ENCODE assay signal across 9 mouse cellular contexts in genomic region chr10:127694636-127695035, GRCm38 (mm10). TPM values are rescaled to one million over a fixed set of nuclear protein-coding genes. Genes with fewer than 3 reads are reported as not detected.
DNase-seq lines count a peak whose midpoint lies in the region; ATAC-seq and TF ChIP-seq lines count a peak whose summit lies in the region.
"Had no signal": no experiment of that assay in that cellular context is flagged by ENCODE, and none has a peak within 500 bp of the region (broad histone marks: within the 10 kb centered on the region; RNA-seq: fewer than 3 reads in every experiment).

No protein-coding gene starts in this region.

- H3K27ac ChIP-seq in forebrain, embryonic 14.5 days (ENCODE audit: low read depth, low read length) = no peak overlapping the region
- H3K27ac ChIP-seq in forebrain, embryonic 15.5 days (replicated peaks) = no peak overlapping the region
- no peak overlapping the region for H3K27ac ChIP-seq in embryonic facial prominence, embryonic 14.5 days (replicated peaks; ENCODE audit: low read depth, low read length)
- no peak overlapping the region for H3K27ac ChIP-seq in midbrain, postnatal 0 days (ENCODE audit: low read depth, low read length)
- H3K27ac ChIP-seq: midbrain, embryonic 12.5 days had no signal

- no peak overlapping the region for H3K4me3 ChIP-seq in forebrain, embryonic 14.5 days (ENCODE audit: low read depth, low read length)
- H3K4me3 ChIP-seq in forebrain, embryonic 15.5 days = no peak overlapping the region
- no peak overlapping the region for H3K4me3 ChIP-seq in embryonic facial prominence, embryonic 14.5 days (ENCODE audit: low read depth, low read length)
- H3K4me3 ChIP-seq in midbrain, postnatal 0 days (ENCODE audit: low read depth, low read length) = no peak overlapping the region
- H3K4me3 ChIP-seq: midbrain, embryonic 12.5 days had no signal

- no peak for ATAC-seq in forebrain, embryonic 14.5 days
- ATAC-seq in forebrain, embryonic 15.5 days (replicated peaks) = no peak
- ATAC-seq in embryonic facial prominence, embryonic 14.5 days (ENCODE audit: low read depth) = no peak
- no peak for ATAC-seq in midbrain, postnatal 0 days (ENCODE audit: low FRiP score)

- H3K9ac ChIP-seq in forebrain, embryonic 14.5 days (ENCODE audit: low read length) = no peak overlapping the region
- H3K9ac ChIP-seq in forebrain, embryonic 15.5 days (replicated peaks) = no peak overlapping the region
- no peak overlapping the region for H3K9ac ChIP-seq in embryonic facial prominence, embryonic 14.5 days (ENCODE audit: low read depth, low read length)
- no peak overlapping the region for H3K9ac ChIP-seq in midbrain, postnatal 0 days (replicated peaks; ENCODE audit: low read length, poor library complexity, severe bottlenecking)
- H3K9ac ChIP-seq: midbrain, embryonic 12.5 days had no signal

- intact Hi-C loops in left cerebral cortex, postnatal 36 days (cut with DNase I) = loop anchor here (2.0 to 10.0 kb wide), 3 partner anchors 44 to 310 kb away; partner anchors contain the start of genes Hsd17b6 and Zbtb39

- no peaks in the 10 kb centered on the region for H3K4me1 ChIP-seq in forebrain, embryonic 14.5 days (ENCODE audit: control insufficient read depth, insufficient read depth, low read length)
- no peaks in the 10 kb centered on the region for H3K4me1 ChIP-seq in forebrain, embryonic 15.5 days
- H3K4me1 ChIP-seq in embryonic facial prominence, embryonic 14.5 days (ENCODE audit: control insufficient read depth, insufficient read depth, low read length) = no peaks in the 10 kb centered on the region
- no peaks in the 10 kb centered on the region for H3K4me1 ChIP-seq in midbrain, postnatal 0 days (ENCODE audit: insufficient read depth, low read length)
- H3K4me1 ChIP-seq: midbrain, embryonic 12.5 days had no signal

- TF ChIP-seq CTCF in midbrain, postnatal 0 days (IDR thresholded peaks at IDR 0.05) = peak; percentile 90

- H3K27me3 ChIP-seq in forebrain, embryonic 14.5 days (replicated peaks; ENCODE audit: control insufficient read depth, insufficient read depth, low read length) = no peaks in the 10 kb centered on the region
- no peaks in the 10 kb centered on the region for H3K27me3 ChIP-seq in forebrain, embryonic 15.5 days
- no peaks in the 10 kb centered on the region for H3K27me3 ChIP-seq in embryonic facial prominence, embryonic 14.5 days (replicated peaks; ENCODE audit: control insufficient read depth, insufficient read depth, low read length)
- H3K27me3 ChIP-seq in midbrain, postnatal 0 days (ENCODE audit: insufficient read depth, low read length) = no peaks in the 10 kb centered on the region
- H3K27me3 ChIP-seq: midbrain, embryonic 12.5 days had no signal

- H3K4me2 ChIP-seq in forebrain, embryonic 14.5 days (ENCODE audit: low read length) = no peak overlapping the region
- no peak overlapping the region for H3K4me2 ChIP-seq in forebrain, embryonic 15.5 days (replicated peaks)
- no peak overlapping the region for H3K4me2 ChIP-seq in embryonic facial prominence, embryonic 14.5 days (ENCODE audit: low read depth, low read length)
- no peak overlapping the region for H3K4me2 ChIP-seq in midbrain, postnatal 0 days (ENCODE audit: low read depth, low read length, poor library complexity, severe bottlenecking)
- H3K4me2 ChIP-seq: midbrain, embryonic 12.5 days had no signal

- peak; percentile 68 for DNase-seq in forebrain, embryonic 14.5 days (ENCODE audit: low spot score)
- peak; percentile 12 for DNase-seq in right cerebral cortex, adult 18-20 months
- no peak for DNase-seq in right cerebral cortex, postnatal 36 days (ENCODE audit: low spot score in 2 of 2)
- DNase-seq in embryonic facial prominence, embryonic 14.5 days (ENCODE audit: low spot score) = peak; percentile 26
- peak; percentile 57 for DNase-seq in midbrain, postnatal 0 days (ENCODE audit: low spot score)
- no peak for DNase-seq in left cerebral cortex, postnatal 36 days (ENCODE audit: low spot score in 2 of 2)
- no peak for DNase-seq in adrenal gland, postnatal 14 days

- H3K9me3 ChIP-seq in forebrain, embryonic 14.5 days (replicated peaks; ENCODE audit: control insufficient read depth, low read length) = no peaks in the 10 kb centered on the region
- H3K9me3 ChIP-seq in forebrain, embryonic 15.5 days = no peaks in the 10 kb centered on the region
- H3K9me3 ChIP-seq in embryonic facial prominence, embryonic 14.5 days (ENCODE audit: control insufficient read depth, low read length) = no peaks in the 10 kb centered on the region
- H3K9me3 ChIP-seq in midbrain, postnatal 0 days (ENCODE audit: low read length) = no peaks in the 10 kb centered on the region
- H3K9me3 ChIP-seq: midbrain, embryonic 12.5 days had no signal

- H3K36me3 ChIP-seq in forebrain, embryonic 14.5 days (ENCODE audit: control insufficient read depth, insufficient read depth, low read length) = peaks cover 43% of the 10 kb centered on the region
- peaks cover 9% of the 10 kb centered on the region for H3K36me3 ChIP-seq in forebrain, embryonic 15.5 days
- peaks cover 60% of the 10 kb centered on the region for H3K36me3 ChIP-seq in embryonic facial prominence, embryonic 14.5 days (ENCODE audit: control insufficient read depth, insufficient read depth, low read length)
- peaks cover 12% of the 10 kb centered on the region for H3K36me3 ChIP-seq in midbrain, postnatal 0 days (ENCODE audit: insufficient read depth, low read length)

- WGBS in forebrain, embryonic 14.5 days = 60% methylated on average over 2 of the region's 2 CpGs
- 53% methylated on average over 2 of the region's 2 CpGs for WGBS in forebrain, embryonic 15.5 days
- WGBS in embryonic facial prominence, embryonic 14.5 days = 54% methylated on average over 2 of the region's 2 CpGs
- WGBS in midbrain, postnatal 0 days = 53% methylated on average over 2 of the region's 2 CpGs

RNA-seq across cellular contexts. Expression of gene Myo1a, which starts 10.3 kb away (rescaled TPM):
- polyA plus RNA-seq in forebrain, embryonic 14.5 days (2014; fragmentation: Nextera tagmentation; extraction: Ambion mirVana) = 0.67 and 1.3 TPM in 2 replicates
- polyA plus RNA-seq in forebrain, embryonic 15.5 days (2015; fragmentation: Nextera tagmentation; extraction: Ambion mirVana) = 0.87 and 1.1 TPM in 2 replicates
- 0.75 and 1.2 TPM in 2 replicates for polyA plus RNA-seq in embryonic facial prominence, embryonic 14.5 days (2014; fragmentation: Nextera tagmentation; extraction: Ambion mirVana)
- 0.57 and 0.77 TPM in 2 replicates for total RNA-seq in midbrain, postnatal 0 days (2014; rRNA removed)
- polyA plus RNA-seq in midbrain, postnatal 0 days (2015; fragmentation: Nextera tagmentation; extraction: Ambion mirVana) = 0.13 and 0.15 TPM in 2 replicates
- under 1 TPM; 0.49 to 0.59 TPM for total RNA-seq in left cerebral cortex, postnatal 36 days (2021)
- 1.5 and 1.9 TPM in 2 replicates for total RNA-seq in adrenal gland, postnatal 14 days (2021)

RNA-seq across cellular contexts. Expression of gene Nab2, which starts 26.3 kb away (rescaled TPM):
- 1.8 and 1.9 TPM in 2 replicates for polyA plus RNA-seq in forebrain, embryonic 14.5 days (2014; fragmentation: Nextera tagmentation; extraction: Ambion mirVana)
- polyA plus RNA-seq in forebrain, embryonic 15.5 days (2015; fragmentation: Nextera tagmentation; extraction: Ambion mirVana) = 2.9 and 3.9 TPM in 2 replicates
- 15.2 and 16.1 TPM in 2 replicates for polyA plus RNA-seq in embryonic facial prominence, embryonic 14.5 days (2014; fragmentation: Nextera tagmentation; extraction: Ambion mirVana)
- total RNA-seq in midbrain, postnatal 0 days (2014; rRNA removed) = 4.8 and 5.6 TPM in 2 replicates
- 1.4 and 1.6 TPM in 2 replicates for polyA plus RNA-seq in midbrain, postnatal 0 days (2015; fragmentation: Nextera tagmentation; extraction: Ambion mirVana)
- 10 to 100 TPM; 39.7 to 40.5 TPM for total RNA-seq in left cerebral cortex, postnatal 36 days (2021)
- 23.7 and 24.6 TPM in 2 replicates for total RNA-seq in adrenal gland, postnatal 14 days (2021)

RNA-seq across cellular contexts. Expression of gene Nemp1, which starts 27.9 kb away (rescaled TPM):
- 5.8 TPM in 2 replicates for polyA plus RNA-seq in forebrain, embryonic 14.5 days (2014; fragmentation: Nextera tagmentation; extraction: Ambion mirVana)
- polyA plus RNA-seq in forebrain, embryonic 15.5 days (2015; fragmentation: Nextera tagmentation; extraction: Ambion mirVana) = 4.8 and 5.8 TPM in 2 replicates
- 10.5 and 11.2 TPM in 2 replicates for polyA plus RNA-seq in embryonic facial prominence, embryonic 14.5 days (2014; fragmentation: Nextera tagmentation; extraction: Ambion mirVana)
- total RNA-seq in midbrain, postnatal 0 days (2014; rRNA removed) = 3.2 and 3.7 TPM in 2 replicates
- polyA plus RNA-seq in midbrain, postnatal 0 days (2015; fragmentation: Nextera tagmentation; extraction: Ambion mirVana) = 1.4 and 1.7 TPM in 2 replicates
- 1 to 10 TPM; 3.5 to 3.9 TPM for total RNA-seq in left cerebral cortex, postnatal 36 days (2021)
- 9.2 and 9.4 TPM in 2 replicates for total RNA-seq in adrenal gland, postnatal 14 days (2021)

RNA-seq across cellular contexts. Expression of gene Tac2, which starts 29.6 kb away (rescaled TPM):
- 2.6 and 5.6 TPM in 2 replicates for polyA plus RNA-seq in forebrain, embryonic 14.5 days (2014; fragmentation: Nextera tagmentation; extraction: Ambion mirVana)
- 4.5 and 6.6 TPM in 2 replicates for polyA plus RNA-seq in forebrain, embryonic 15.5 days (2015; fragmentation: Nextera tagmentation; extraction: Ambion mirVana)
- 0.54 TPM in 1 of 2 replicates, not detected in the other for polyA plus RNA-seq in embryonic facial prominence, embryonic 14.5 days (2014; fragmentation: Nextera tagmentation; extraction: Ambion mirVana)
- total RNA-seq in midbrain, postnatal 0 days (2014; rRNA removed) = 0.27 TPM in 1 of 2 replicates, not detected in the other
- 2.0 and 4.5 TPM in 2 replicates for polyA plus RNA-seq in midbrain, postnatal 0 days (2015; fragmentation: Nextera tagmentation; extraction: Ambion mirVana)
- 10 to 100 TPM; 15.5 to 17.5 TPM for total RNA-seq in left cerebral cortex, postnatal 36 days (2021)
- not detected in 2 replicates for total RNA-seq in adrenal gland, postnatal 14 days (2021)
- polyA plus RNA-seq: midbrain, embryonic 12.5 days had no signal

RNA-seq across cellular contexts. Expression of gene Zbtb39, which starts 44.7 kb away (rescaled TPM):
- polyA plus RNA-seq in forebrain, embryonic 14.5 days (2014; fragmentation: Nextera tagmentation; extraction: Ambion mirVana) = 4.5 and 5.0 TPM in 2 replicates
- polyA plus RNA-seq in forebrain, embryonic 15.5 days (2015; fragmentation: Nextera tagmentation; extraction: Ambion mirVana) = 4.0 and 4.1 TPM in 2 replicates
- 3.1 and 3.7 TPM in 2 replicates for polyA plus RNA-seq in embryonic facial prominence, embryonic 14.5 days (2014; fragmentation: Nextera tagmentation; extraction: Ambion mirVana)
- total RNA-seq in midbrain, postnatal 0 days (2014; rRNA removed) = 13.6 and 15.2 TPM in 2 replicates
- polyA plus RNA-seq in midbrain, postnatal 0 days (2015; fragmentation: Nextera tagmentation; extraction: Ambion mirVana) = 3.0 and 3.1 TPM in 2 replicates
- total RNA-seq in left cerebral cortex, postnatal 36 days (2021) = 1 to 10 TPM; 8.8 to 9.6 TPM
- 11.6 and 12.2 TPM in 2 replicates for total RNA-seq in adrenal gland, postnatal 14 days (2021)

Comparison
In these comparisons a context has a peak if more than half of its experiments do, and no peak if none do; other contexts are left out.
1. DNase-seq: peak in forebrain, embryonic 14.5 days (single experiment), right cerebral cortex, adult 18-20 months (single experiment), embryonic facial prominence, embryonic 14.5 days (single experiment) and midbrain, postnatal 0 days (single experiment); none in right cerebral cortex, postnatal 36 days (0 of 2), left cerebral cortex, postnatal 36 days (0 of 2) and adrenal gland, postnatal 14 days (single experiment).